Mouse (Mus musculus): ENCODE results near the gene Asb16.

DNA sequence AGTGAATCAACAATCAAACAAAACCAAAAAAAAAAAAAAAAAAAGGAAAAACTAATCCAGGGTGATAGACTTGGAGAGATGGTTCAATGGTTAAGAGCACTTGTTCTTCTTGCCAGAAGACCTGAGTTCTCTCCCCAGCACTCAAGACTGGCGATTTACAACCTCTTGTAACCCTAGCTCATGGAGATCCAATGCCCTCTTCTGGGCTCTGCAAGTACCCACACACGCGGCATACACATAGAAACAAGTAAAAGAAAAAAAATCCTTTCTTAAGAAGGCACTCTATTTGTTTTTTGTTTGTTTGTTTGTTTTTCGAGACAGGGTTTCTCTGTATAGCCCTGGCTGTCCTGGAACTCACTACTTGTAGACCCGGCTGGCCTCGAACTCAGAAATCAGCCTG is 15.4 kb downstream of the Asb16 start:
- TF ChIP-seq CTCF (conservative IDR thresholded peaks at IDR 0.05; ENCODE audit: insufficient read depth, insufficient read length, low read depth, low read length) (no peak), POLR2A (IDR thresholded peaks at IDR 0.05; ENCODE audit: low read depth, low read length) (no peak)
